Mouse (Mus musculus): ENCODE measurements around the gene Art2b.

DNA sequence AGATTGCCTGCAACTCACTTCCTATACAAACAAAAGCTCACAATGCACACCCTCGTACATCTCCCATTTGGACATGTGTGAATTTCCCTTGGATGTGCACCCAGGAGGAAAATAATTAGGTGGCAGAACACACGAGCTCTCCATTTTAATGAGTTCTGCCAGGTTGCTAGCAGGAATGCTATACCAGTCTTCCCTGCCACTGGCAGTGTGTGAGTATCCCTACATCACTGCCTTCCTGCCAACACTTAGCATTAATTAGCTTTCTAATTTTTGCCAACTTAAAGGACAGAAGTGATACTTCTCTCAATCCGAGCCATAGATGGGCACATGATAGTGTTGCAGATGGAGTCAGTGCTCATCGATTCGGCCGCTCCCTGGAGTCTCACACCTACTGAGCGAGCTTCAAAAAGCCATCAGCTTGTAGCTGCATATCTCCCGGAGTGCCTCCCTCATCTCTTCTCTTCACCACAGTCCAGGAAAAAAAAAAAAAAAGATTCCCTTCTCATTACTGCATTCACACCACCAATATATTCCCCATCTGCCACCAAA, 48.3 kb upstream of the Art2b start:
- TF ChIP-seq FOSL1 (IDR thresholded peaks at IDR 0.05; ENCODE audit: insufficient read depth, low read length, poor library complexity, severe bottlenecking) (no peak), CTCF (IDR thresholded peaks at IDR 0.05; ENCODE audit: control insufficient read depth, insufficient read depth, insufficient read length) (no peak), USF1 (IDR thresholded peaks at IDR 0.05; ENCODE audit: low read depth) (no peak)
